33 mouse cellular contexts compared by ENCODE assay signal in genomic region chr1:53323254-53323653, GRCm38 (mm10). TPM values are rescaled to one million over a fixed set of nuclear protein-coding genes. Genes with fewer than 3 reads are reported as not detected.
"Had no signal": no experiment of that assay in that cellular context is flagged by ENCODE, and none has a peak within 500 bp of the region (broad histone marks: within the 10 kb centered on the region; RNA-seq: fewer than 3 reads in every experiment).

No protein-coding gene starts in this region.

- H3K4me1 ChIP-seq: heart, embryonic 13.5 days; heart, embryonic 15.5 days; hindbrain, embryonic 10.5 days; hindbrain, embryonic 12.5 days; limb, embryonic 10.5 days; limb, embryonic 12.5 days had no signal

- H3K9me3 ChIP-seq: heart, embryonic 13.5 days; heart, embryonic 15.5 days; hindbrain, embryonic 10.5 days; hindbrain, embryonic 12.5 days; limb, embryonic 10.5 days; limb, embryonic 12.5 days; liver, embryonic 13.5 days had no signal

- H3K27me3 ChIP-seq: heart, embryonic 13.5 days; heart, embryonic 15.5 days; hindbrain, embryonic 12.5 days; limb, embryonic 12.5 days; liver, embryonic 13.5 days had no signal

- H3K4me2 ChIP-seq: heart, embryonic 11.5 days; heart, embryonic 13.5 days; heart, embryonic 15.5 days; hindbrain, embryonic 12.5 days; hindbrain, embryonic 14.5 days; limb, embryonic 12.5 days; liver, embryonic 11.5 days; liver, embryonic 13.5 days had no signal

- H3K4me3 ChIP-seq: gastrocnemius, adult 2 months; heart, embryonic 13.5 days; heart, embryonic 15.5 days; hindbrain, embryonic 10.5 days; hindbrain, embryonic 12.5 days; layer of hippocampus, adult 2 months; left cerebral cortex, adult 2 months; limb, embryonic 10.5 days; limb, embryonic 12.5 days; liver, embryonic 13.5 days had no signal

- ATAC-seq: hindbrain, embryonic 16.5 days; inflammation-experienced regulatory T-cells, adult 6 months had no signal

- DNase-seq: gastrocnemius, adult 2 months; gastrocnemius, postnatal 10 days; gastrocnemius, postnatal 25 days; heart, adult 18-20 months; heart, postnatal 4 days; kidney, adult 11 months; kidney, adult 8-10 months; kidney, postnatal 10 days; kidney, postnatal 25 days; kidney, postnatal 4 days; liver; liver, embryonic 13.5 days had no signal

- H3K27ac ChIP-seq: gastrocnemius, adult 2 months; heart, embryonic 13.5 days; heart, embryonic 15.5 days; hindbrain, embryonic 10.5 days; hindbrain, embryonic 12.5 days; hindbrain, embryonic 14.5 days; layer of hippocampus, adult 2 months; left cerebral cortex, adult 2 months; limb, embryonic 10.5 days; limb, embryonic 12.5 days; liver, embryonic 13.5 days had no signal

- H3K9ac ChIP-seq: heart, embryonic 13.5 days; heart, embryonic 15.5 days; hindbrain, embryonic 12.5 days; hindbrain, embryonic 14.5 days; limb, embryonic 12.5 days; liver, embryonic 13.5 days had no signal

RNA-seq across cellular contexts. Expression of gene Gm28778, which starts 26.3 kb away (rescaled TPM):
- total RNA-seq: granulocyte monocyte progenitor cell, adult 5-6 weeks; heart, postnatal 4 days; layer of hippocampus, postnatal 10 days; layer of hippocampus, postnatal 25 days; left cerebral cortex, adult 2 months had no signal
- polyA plus RNA-seq: frontal cortex, adult 2 months; heart, embryonic 11.5 days; heart, embryonic 13.5 days; heart, postnatal 0 days; hindbrain, embryonic 10.5 days; hindbrain, embryonic 12.5 days; hindbrain, embryonic 14.5 days; hindbrain, embryonic 16.5 days; kidney, embryonic 14.5 days; kidney, embryonic 16.5 days; limb, embryonic 10.5 days; limb, embryonic 12.5 days; liver, embryonic 11.5 days; liver, embryonic 13.5 days had no signal

RNA-seq across cellular contexts. Expression of gene Asdurf, which starts 29.2 kb away (rescaled TPM):
- total RNA-seq: heart, adult 18-20 months; heart, postnatal 4 days; layer of hippocampus, postnatal 10 days; left cerebral cortex, postnatal 14 days had no signal
- polyA plus RNA-seq: frontal cortex, adult 2 months; heart, embryonic 11.5 days; heart, embryonic 13.5 days; kidney, embryonic 14.5 days; limb, embryonic 10.5 days; liver, embryonic 11.5 days had no signal
